Mouse (Mus musculus) midbrain, embryonic 11.5 days (tissue): ENCODE measurements around the gene Ptprn2. TPM values are rescaled to one million over a fixed set of nuclear protein-coding genes. Genes with fewer than 3 reads are reported as not detected.

ENCODE experiments used
- ATAC-seq: fragments of 200-750 bp; cut with Nextera tagmentation; 2 replicates; pipeline ENCODE4 v1.8.0; 2017; ENCODE audit warnings: moderate TSS enrichment, moderate library complexity; ENCODE audit not compliant: low FRiP score
- DNase-seq: peaks from one replicate; pipeline ENCODE4 v3.0.0; 2015; ENCODE audit warnings: low spot score; ENCODE audit errors: missing footprints
- H3K27ac ChIP-seq: fragments of 300-500 bp; sonication (generic); 2 replicates; pipeline ENCODE4 v1.5.1; 2014; ENCODE audit warnings: low read depth, low read length
- H3K27me3 ChIP-seq: fragments of 300-500 bp; sonication (generic); 2 replicates; pipeline ENCODE4 v1.6.1; 2014; ENCODE audit warnings: mild to moderate bottlenecking, low read length, moderate library complexity, mixed read lengths; ENCODE audit not compliant: control insufficient read depth, insufficient read depth
- H3K36me3 ChIP-seq: fragments of 300-500 bp; sonication (generic); 2 replicates; pipeline ENCODE4 v1.6.1; 2014; ENCODE audit warnings: mild to moderate bottlenecking, low read length, moderate library complexity, mixed read lengths; ENCODE audit not compliant: control insufficient read depth, insufficient read depth
- H3K4me1 ChIP-seq: fragments of 300-500 bp; sonication (generic); 2 replicates; pipeline ENCODE4 v1.6.1; 2014; ENCODE audit warnings: low read length; ENCODE audit not compliant: control insufficient read depth, insufficient read depth
- H3K4me2 ChIP-seq: fragments of 300-500 bp; sonication (generic); 2 replicates; pipeline ENCODE4 v1.6.1; 2014; ENCODE audit warnings: mild to moderate bottlenecking, moderate library complexity
- H3K4me3 ChIP-seq: fragments of 300-500 bp; sonication (generic); 2 replicates; pipeline ENCODE4 v1.5.1; 2014; ENCODE audit warnings: low read depth, low read length
- H3K9ac ChIP-seq: fragments of 300-500 bp; sonication (generic); 2 replicates; pipeline ENCODE4 v1.6.1; 2014; ENCODE audit warnings: low read length
- H3K9me3 ChIP-seq: fragments of 300-500 bp; sonication (generic); 2 replicates; pipeline ENCODE4 v1.6.1; 2016; ENCODE audit warnings: low read length; ENCODE audit not compliant: control insufficient read depth
- WGBS: fragments of 180-500 bp; shearing (Covaris S2); extraction: QIAGEN DNeasy Blood & Tissue Kit; methylation state at CpG from one replicate; pipeline ENCODE4 v1.1.7; 2014; 5-methylcytosine and 5-hydroxymethylcytosine counted together
- polyA plus RNA-seq: library from polyadenylated mRNA; unstranded; fragments of >200 nt; fragmentation: Nextera tagmentation; extraction: Ambion mirVana; gene quantifications from 2 replicates; pipeline ENCODE4 v1.2.1, GENCODE M21; 2014

Ptprn2 gene
- polyA plus RNA-seq, 1 experiment from 2014 or later: 7.3 TPM

DNA sequence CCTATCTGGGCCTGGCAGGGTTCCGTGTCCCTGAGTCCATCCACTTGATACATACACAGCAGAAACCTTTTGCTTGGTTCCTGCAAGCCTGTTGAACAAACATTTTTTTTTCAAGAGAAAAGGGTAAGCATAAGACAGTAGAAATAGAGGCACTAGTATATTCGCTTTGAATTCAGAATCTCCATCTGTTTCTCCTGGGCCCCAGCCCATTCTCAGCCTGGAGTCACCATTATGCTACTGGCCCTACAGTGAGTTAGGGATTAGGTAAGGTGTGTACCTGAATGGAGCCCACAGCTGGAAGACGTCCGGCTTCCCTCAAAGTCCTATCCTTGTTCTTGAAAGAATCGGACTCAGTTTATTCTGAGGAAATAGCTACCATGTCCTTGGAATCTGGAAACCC is 104.6 kb downstream of the Ptprn2 start:
- no peak for DNase-seq
- H3K4me2 ChIP-seq: no peak overlapping the region
- H3K36me3 ChIP-seq: no peaks in the 10 kb centered on the region
- H3K4me3 ChIP-seq: no peak overlapping the region
- 0 out of 2 replicates have a peak, but pooled peaks cover 1% of the 10 kb centered on the region for H3K4me1 ChIP-seq
- no peaks in the 10 kb centered on the region for H3K27me3 ChIP-seq
- no peak for ATAC-seq
- H3K9ac ChIP-seq: no peak overlapping the region
- H3K9me3 ChIP-seq: no peaks in the 10 kb centered on the region
- no peak overlapping the region for H3K27ac ChIP-seq
- WGBS: 84% methylated on average over 5 of the region's 5 CpGs

- H3K4me1 ChIP-seq: peaks cover 10% of the 10 kb centered on the region
- no peaks in the 10 kb centered on the region for H3K9me3 ChIP-seq
- ATAC-seq (no peak), DNase-seq (no peak)
- H3K27ac ChIP-seq: no peak overlapping the region
- no peak overlapping the region for H3K4me3 ChIP-seq
- H3K9ac ChIP-seq: no peak overlapping the region
- no peak overlapping the region for H3K4me2 ChIP-seq
- H3K36me3 ChIP-seq: no peaks in the 10 kb centered on the region
- 89% methylated on average over 8 of the region's 8 CpGs for WGBS
- no peaks in the 10 kb centered on the region for H3K27me3 ChIP-seq
Measured at GRCm38 (mm10) chr12:116594457-116594856, 108.9 kb downstream of the Ptprn2 start.

- Histone ChIP-seq H3K27ac (no peak overlapping the region), H3K4me1 (peaks cover 16% of the 10 kb centered on the region), H3K36me3 (no peaks in the 10 kb centered on the region), H3K27me3 (no peaks in the 10 kb centered on the region), H3K4me3 (no peak overlapping the region), H3K4me2 (no peak overlapping the region), H3K9ac (no peak overlapping the region), H3K9me3 (no peaks in the 10 kb centered on the region)
- WGBS: 92% methylated on average over 7 of the region's 7 CpGs
- DNase-seq: no peak
- no peak for ATAC-seq
Measured at GRCm38 (mm10) chr12:116594866-116595610, 109.5 kb downstream of the Ptprn2 start.

DNA sequence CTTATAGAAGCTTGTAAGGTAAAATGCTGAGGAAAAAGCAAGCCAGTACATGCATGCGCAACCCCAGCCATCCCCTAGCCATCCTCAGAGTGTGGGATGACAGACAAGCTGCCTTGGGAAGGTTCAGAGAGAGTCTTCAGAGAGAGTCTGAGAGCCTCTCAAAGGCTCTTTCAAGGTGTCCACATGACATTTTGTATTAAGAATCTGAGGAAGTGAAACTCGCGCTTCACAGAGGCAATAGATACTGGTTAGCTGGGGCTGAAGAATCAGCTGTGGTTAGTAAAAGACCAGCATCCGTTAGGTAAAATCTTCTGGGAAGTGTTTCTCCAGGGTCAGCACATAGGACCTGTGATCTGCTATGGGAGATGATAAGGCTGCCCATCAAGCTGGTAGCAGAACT is 110.2 kb downstream of the Ptprn2 start:
- H3K4me2 ChIP-seq: no peak overlapping the region
- no peaks in the 10 kb centered on the region for H3K9me3 ChIP-seq
- no peak overlapping the region for H3K9ac ChIP-seq
- H3K27me3 ChIP-seq: no peaks in the 10 kb centered on the region
- no peaks in the 10 kb centered on the region for H3K36me3 ChIP-seq
- H3K4me1 ChIP-seq: peaks cover 17% of the 10 kb centered on the region
- 92% methylated on average over 4 of the region's 4 CpGs for WGBS
- ATAC-seq: no peak
- no peak overlapping the region for H3K27ac ChIP-seq
- no peak for DNase-seq
- no peak overlapping the region for H3K4me3 ChIP-seq

GRCm38 (mm10) chr12:116596993-116597392 is 111.5 kb downstream of the Ptprn2 start:
- Histone ChIP-seq H3K4me2 (no peak overlapping the region), H3K27me3 (no peaks in the 10 kb centered on the region), H3K4me1 (peaks cover 17% of the 10 kb centered on the region), H3K9me3 (no peaks in the 10 kb centered on the region), H3K4me3 (no peak overlapping the region), H3K27ac (no peak overlapping the region), H3K9ac (no peak overlapping the region), H3K36me3 (no peaks in the 10 kb centered on the region)
- DNase-seq (no peak), ATAC-seq (no peak)
- WGBS: 93% methylated on average over 20 of the region's 20 CpGs

GRCm38 (mm10) chr12:116597670-116598069 is 112.2 kb downstream of the Ptprn2 start:
- 80% methylated on average over 5 of the region's 5 CpGs for WGBS

DNA sequence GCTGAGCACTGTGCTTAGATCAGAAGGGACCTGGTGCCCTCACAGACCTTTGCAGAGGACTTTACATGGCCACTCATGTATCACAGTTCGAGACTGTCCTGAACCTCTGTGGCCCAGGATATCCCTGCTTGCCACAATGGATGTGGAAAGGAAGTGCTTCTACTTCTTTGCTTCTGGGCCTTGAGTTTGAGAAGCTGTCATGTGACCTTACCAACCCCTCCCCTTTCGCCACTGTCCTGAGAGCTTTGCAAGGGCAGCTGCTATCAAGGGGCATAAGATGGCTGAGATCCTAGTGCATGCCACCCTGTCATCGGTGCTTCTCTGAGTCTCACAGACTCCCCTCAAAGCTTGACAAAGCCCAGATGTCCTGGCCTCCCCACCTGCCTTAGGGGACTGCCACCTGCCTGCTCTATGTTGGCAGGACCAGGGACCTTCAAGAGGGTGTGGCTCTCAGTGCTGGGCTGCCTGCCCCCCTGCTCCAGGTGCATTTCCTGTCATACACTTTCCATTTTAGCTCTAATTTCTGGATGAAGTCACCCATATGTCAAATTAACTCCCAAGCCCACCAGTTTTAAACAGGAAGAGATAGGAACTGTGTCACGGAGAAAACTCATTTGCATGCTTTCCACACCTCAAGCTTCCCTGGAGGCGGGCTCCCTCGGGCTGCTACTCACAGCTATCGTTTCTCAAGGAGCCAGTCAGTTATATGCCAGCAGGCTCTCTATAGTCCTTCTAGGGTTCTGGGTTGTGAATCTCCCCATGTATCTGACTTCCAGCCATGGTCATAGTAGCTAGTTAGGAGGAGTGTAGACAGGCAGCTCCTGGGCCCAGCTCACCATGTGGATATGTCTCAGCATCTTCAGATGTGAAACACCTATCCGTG is 112.8 kb downstream of the Ptprn2 start:
- no peaks in the 10 kb centered on the region for H3K36me3 ChIP-seq
- no peak overlapping the region for H3K9ac ChIP-seq
- H3K9me3 ChIP-seq: no peaks in the 10 kb centered on the region
- H3K27me3 ChIP-seq: no peaks in the 10 kb centered on the region
- H3K4me1 ChIP-seq: peaks cover 17% of the 10 kb centered on the region
- H3K27ac ChIP-seq: no peak overlapping the region
- 76% methylated on average over 8 of the region's 8 CpGs for WGBS
- no peak overlapping the region for H3K4me2 ChIP-seq
- DNase-seq (no peak), ATAC-seq (no peak)
- H3K4me3 ChIP-seq: no peak overlapping the region

More at GRCm38 (mm10) chr12:116597670-116598069, 112.2 kb downstream of the Ptprn2 start:
- no peak for DNase-seq
- H3K9ac ChIP-seq: no peak overlapping the region
- H3K27me3 ChIP-seq: no peaks in the 10 kb centered on the region
- ATAC-seq: peak; percentile 54; the same call in 1 of the 2 replicates
- peaks cover 17% of the 10 kb centered on the region for H3K4me1 ChIP-seq
- H3K36me3 ChIP-seq: no peaks in the 10 kb centered on the region
- no peak overlapping the region for H3K4me3 ChIP-seq
- H3K4me2 ChIP-seq: no peak overlapping the region
- H3K27ac ChIP-seq: no peak overlapping the region
- no peaks in the 10 kb centered on the region for H3K9me3 ChIP-seq

DNA sequence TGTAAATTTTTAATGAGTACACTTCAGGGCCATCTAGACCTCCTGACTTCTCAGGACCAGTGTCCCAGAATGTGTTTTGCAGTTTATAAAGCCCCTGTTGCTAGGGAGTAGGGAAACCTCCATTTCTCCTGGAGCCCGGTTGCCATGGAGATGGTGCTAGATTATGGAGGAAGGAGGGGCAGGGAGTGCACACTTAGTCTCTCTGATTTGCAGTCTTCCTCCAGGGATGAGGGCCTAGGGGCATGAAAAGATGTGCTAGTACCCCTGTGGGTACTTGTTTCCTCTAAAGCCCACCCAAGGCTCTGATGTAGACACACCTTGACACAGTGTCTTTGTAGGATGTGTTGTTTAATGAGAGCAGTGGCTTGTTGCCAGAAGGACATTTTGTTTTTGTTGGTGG is 114.0 kb downstream of the Ptprn2 start:
- H3K4me1 ChIP-seq: peaks cover 17% of the 10 kb centered on the region
- H3K27me3 ChIP-seq: no peaks in the 10 kb centered on the region
- H3K4me2 ChIP-seq: no peak overlapping the region
- DNase-seq (peak; percentile 95), ATAC-seq (peak; percentile 89)
- H3K9me3 ChIP-seq: no peaks in the 10 kb centered on the region
- no peak overlapping the region for H3K9ac ChIP-seq
- H3K36me3 ChIP-seq: no peaks in the 10 kb centered on the region
- H3K27ac ChIP-seq: no peak overlapping the region
- WGBS: 62% methylated on average over 1 of the region's 1 CpGs
- no peak overlapping the region for H3K4me3 ChIP-seq

- 71% methylated on average over 6 of the region's 6 CpGs for WGBS
- Histone ChIP-seq H3K36me3 (no peaks in the 10 kb centered on the region), H3K9ac (no peak overlapping the region), H3K27ac (no peak overlapping the region), H3K4me2 (no peak overlapping the region), H3K4me3 (no peak overlapping the region), H3K4me1 (peaks cover 17% of the 10 kb centered on the region), H3K9me3 (no peaks in the 10 kb centered on the region), H3K27me3 (no peaks in the 10 kb centered on the region)
- ATAC-seq (peak; percentile 15; the same call in 1 of the 2 replicates), DNase-seq (no peak)
Measured at GRCm38 (mm10) chr12:116600054-116600453, 114.5 kb downstream of the Ptprn2 start.
